Mouse (Mus musculus): ENCODE results near the gene Fam50b.

Gene Fam50b

DNA sequence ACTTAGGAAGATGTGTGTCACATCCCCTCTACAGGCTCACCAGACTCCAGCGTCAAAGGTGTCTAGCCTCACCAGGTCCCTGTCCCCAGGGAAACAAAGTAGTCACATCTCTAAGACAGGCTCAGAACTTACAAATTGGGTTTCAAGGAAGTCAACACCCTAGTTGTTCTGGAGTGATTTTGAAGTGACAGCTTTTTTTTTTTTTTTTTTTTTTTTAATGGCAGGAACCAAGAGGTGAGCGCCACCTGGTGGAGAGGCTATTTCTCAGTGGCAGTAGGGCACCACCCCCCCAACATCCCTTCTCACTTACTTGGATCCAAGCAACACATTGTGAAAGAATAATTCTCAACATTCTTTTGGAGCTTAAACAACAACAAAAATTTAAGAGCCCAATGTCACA lies 59.2 kb downstream of the Fam50b start:
- peak; percentile 36 for DNase-seq (ENCODE audit: low read depth, low spot score)

DNA sequence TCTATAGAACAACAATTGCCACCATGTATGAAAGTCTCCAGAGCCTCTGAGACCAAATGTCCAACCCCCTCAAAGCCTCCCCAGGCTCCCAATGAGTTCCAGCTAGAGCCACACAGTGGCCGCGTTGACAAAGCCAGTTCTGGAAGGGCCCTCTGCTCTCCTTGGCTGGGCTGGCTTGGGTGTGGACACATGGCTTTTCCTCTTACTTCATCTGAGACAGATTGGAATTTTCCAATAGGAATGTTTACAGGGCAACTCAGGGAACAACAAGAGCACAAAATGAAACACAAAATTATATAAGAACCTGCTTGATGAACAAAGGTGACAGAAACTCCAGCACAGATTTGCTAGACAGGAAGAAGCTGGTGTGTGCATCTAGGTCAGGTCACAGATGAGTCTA lies 59.8 kb downstream of the Fam50b start:
- DNase-seq (ENCODE audit: low read depth, low spot score): no peak
